Mouse (Mus musculus): ENCODE results near the gene Omp. TPM values are rescaled to one million over a fixed set of nuclear protein-coding genes. Genes with fewer than 3 reads are reported as not detected.

Gene Omp
- polyA plus RNA-seq, 1 experiment: 0.35 TPM

GRCm38 (mm10) chr7:98176322-98177070 is 31.2 kb upstream of the Omp start:
- Histone ChIP-seq H3K4me3 (no peak overlapping the region), H3ac (ENCODE audit: control insufficient read depth, insufficient read length) (no peak overlapping the region), H3K4me2 (ENCODE audit: low read depth) (peak overlapping the region; percentile 67), H3K27me3 (ENCODE audit: control insufficient read depth, insufficient read depth, insufficient read length) (no peaks in the 10 kb centered on the region), H3K79me2 (ENCODE audit: control insufficient read depth, insufficient read depth) (no peaks in the 10 kb centered on the region), H3K36me3 (ENCODE audit: control insufficient read depth, insufficient read depth) (no peaks in the 10 kb centered on the region)
- TF ChIP-seq REST (IDR thresholded peaks at IDR 0.05; ENCODE audit: insufficient read depth, insufficient read length) (no peak), MYOD1 (IDR thresholded peaks at IDR 0.05; ENCODE audit: control insufficient read depth in 1 of 3, insufficient read length in 2 of 3, low read depth in 2 of 3) (peak in 1 of 3 experiments; percentile 21)

DNA sequence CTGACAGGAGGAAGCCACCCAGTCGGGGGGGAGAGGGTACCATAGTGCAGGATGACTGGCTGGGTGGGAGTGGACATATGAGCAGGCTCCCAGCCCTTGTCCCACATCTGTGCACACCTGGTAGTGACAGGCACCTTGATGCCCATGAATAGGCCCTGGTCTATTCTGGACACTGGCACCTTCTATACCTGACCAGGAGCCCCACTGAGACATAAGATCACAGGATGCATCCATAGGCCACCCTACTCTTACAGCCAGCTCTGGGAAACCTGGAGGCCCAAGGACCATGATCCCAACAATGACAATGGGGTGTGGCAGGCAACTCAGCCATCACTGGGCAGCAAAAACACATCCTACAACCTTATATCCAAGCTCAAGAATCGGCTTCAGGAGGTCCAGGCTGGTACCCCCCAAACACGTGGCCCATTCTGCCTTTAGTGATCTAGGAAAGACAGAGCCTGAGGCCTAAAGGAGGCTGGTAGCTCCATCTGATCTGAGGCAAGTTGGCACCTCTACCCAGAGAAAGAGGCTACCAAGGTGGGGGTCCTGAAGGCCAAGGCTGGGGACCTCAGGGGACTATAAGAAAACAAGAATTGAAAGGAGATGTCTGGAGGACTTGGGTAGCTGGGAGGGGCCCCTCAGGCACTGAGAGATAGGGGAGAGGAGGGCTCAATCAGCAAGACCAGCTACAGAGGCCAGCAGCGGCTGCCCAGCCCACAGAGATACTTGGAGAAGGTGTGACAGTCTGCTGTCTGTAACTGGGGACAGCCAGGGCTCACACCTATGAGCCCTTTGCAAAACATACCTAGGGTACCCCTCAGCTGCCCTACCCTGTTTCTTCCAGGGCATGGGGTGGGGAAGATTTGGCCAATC is 29.8 kb upstream of the Omp start:
- Histone ChIP-seq H3K4me3 (no peak overlapping the region), H3K79me2 (ENCODE audit: control insufficient read depth, insufficient read depth) (no peaks in the 10 kb centered on the region), H3K4me2 (ENCODE audit: low read depth) (no peak overlapping the region), H3ac (ENCODE audit: control insufficient read depth, insufficient read length) (no peak overlapping the region), H3K27me3 (ENCODE audit: control insufficient read depth, insufficient read depth, insufficient read length) (no peaks in the 10 kb centered on the region), H3K36me3 (ENCODE audit: control insufficient read depth, insufficient read depth) (no peaks in the 10 kb centered on the region)
- TF ChIP-seq MYOD1 (IDR thresholded peaks at IDR 0.05; ENCODE audit: control insufficient read depth in 1 of 3, insufficient read length in 2 of 3, low read depth in 2 of 3): no peak

GRCm38 (mm10) chr7:98173408-98173807 is 28.1 kb upstream of the Omp start:
- no peaks in the 10 kb centered on the region for H3K36me3 ChIP-seq (ENCODE audit: control insufficient read depth, insufficient read depth)
- no peak overlapping the region for H3K4me3 ChIP-seq
- H3K79me2 ChIP-seq (ENCODE audit: control insufficient read depth, insufficient read depth): no peaks in the 10 kb centered on the region
- H3K27me3 ChIP-seq (ENCODE audit: control insufficient read depth, insufficient read depth, insufficient read length): no peaks in the 10 kb centered on the region
- no peak overlapping the region for H3ac ChIP-seq (ENCODE audit: control insufficient read depth, insufficient read length)
- TF ChIP-seq E2F4 (IDR thresholded peaks at IDR 0.05; ENCODE audit: insufficient read depth): no peak
- TF ChIP-seq CEBPB (IDR thresholded peaks at IDR 0.05; ENCODE audit: insufficient read depth, poor library complexity, severe bottlenecking): no peak
- no peak for TF ChIP-seq TCF3 (IDR thresholded peaks at IDR 0.05; ENCODE audit: insufficient read length, low read depth)
- TF ChIP-seq MYOD1 (IDR thresholded peaks at IDR 0.05; ENCODE audit: control insufficient read depth in 1 of 3, insufficient read length in 2 of 3, low read depth in 2 of 3): no peak
- TF ChIP-seq MAX (IDR thresholded peaks at IDR 0.05; ENCODE audit: low read depth): no peak
- TF ChIP-seq POLR2AphosphoS2 (IDR thresholded peaks at IDR 0.05; ENCODE audit: insufficient read length, low read depth): no peak
- no peak for TF ChIP-seq SRF (IDR thresholded peaks at IDR 0.05; ENCODE audit: control insufficient read depth, insufficient read length, low read depth)
- TF ChIP-seq REST (IDR thresholded peaks at IDR 0.05; ENCODE audit: insufficient read depth, insufficient read length): no peak
- no peak for TF ChIP-seq TCF12 (IDR thresholded peaks at IDR 0.05; ENCODE audit: insufficient read depth, poor library complexity, severe bottlenecking)
- no peak for TF ChIP-seq MYOG (IDR thresholded peaks at IDR 0.05; ENCODE audit: control insufficient read depth in 1 of 3, insufficient read depth in 1 of 3, insufficient read length in 2 of 3, low read depth in 2 of 3)
- no peak for TF ChIP-seq USF1 (IDR thresholded peaks at IDR 0.05; ENCODE audit: low read depth)
- TF ChIP-seq POLR2A (IDR thresholded peaks at IDR 0.05; ENCODE audit: insufficient read length, low read depth): no peak
- no peak overlapping the region for H3K4me2 ChIP-seq (ENCODE audit: low read depth)

GRCm38 (mm10) chr7:98172661-98173060 is 27.4 kb upstream of the Omp start:
- Histone ChIP-seq H3K27me3 (ENCODE audit: control insufficient read depth, insufficient read depth, insufficient read length) (no peaks in the 10 kb centered on the region), H3K36me3 (ENCODE audit: control insufficient read depth, insufficient read depth) (no peaks in the 10 kb centered on the region), H3K79me2 (ENCODE audit: control insufficient read depth, insufficient read depth) (no peaks in the 10 kb centered on the region), H3ac (ENCODE audit: control insufficient read depth, insufficient read length) (no peak overlapping the region), H3K4me2 (ENCODE audit: low read depth) (no peak overlapping the region), H3K4me3 (no peak overlapping the region)
- TF ChIP-seq TCF3 (IDR thresholded peaks at IDR 0.05; ENCODE audit: insufficient read length, low read depth) (no peak), MAX (IDR thresholded peaks at IDR 0.05; ENCODE audit: low read depth) (no peak), MYOG (IDR thresholded peaks at IDR 0.05; ENCODE audit: control insufficient read depth in 1 of 3, insufficient read depth in 1 of 3, insufficient read length in 2 of 3, low read depth in 2 of 3) (no peak), POLR2AphosphoS2 (IDR thresholded peaks at IDR 0.05; ENCODE audit: insufficient read length, low read depth) (no peak), USF1 (IDR thresholded peaks at IDR 0.05; ENCODE audit: low read depth) (no peak), POLR2A (IDR thresholded peaks at IDR 0.05; ENCODE audit: insufficient read length, low read depth) (no peak), SRF (IDR thresholded peaks at IDR 0.05; ENCODE audit: control insufficient read depth, insufficient read length, low read depth) (no peak), MYOD1 (IDR thresholded peaks at IDR 0.05; ENCODE audit: control insufficient read depth in 1 of 3, insufficient read length in 2 of 3, low read depth in 2 of 3) (no peak), TCF12 (IDR thresholded peaks at IDR 0.05; ENCODE audit: insufficient read depth, poor library complexity, severe bottlenecking) (no peak), CEBPB (IDR thresholded peaks at IDR 0.05; ENCODE audit: insufficient read depth, poor library complexity, severe bottlenecking) (no peak), E2F4 (IDR thresholded peaks at IDR 0.05; ENCODE audit: insufficient read depth) (no peak)

Measured in myocyte (in vitro differentiated cells).